Mouse (Mus musculus): ENCODE data around the gene Cfap65. TPM values are rescaled to one million over a fixed set of nuclear protein-coding genes. Genes with fewer than 3 reads are reported as not detected.

The Cfap65 gene
- polyA plus RNA-seq, 1 experiment from 2014 or later = 1.2 TPM

DNA sequence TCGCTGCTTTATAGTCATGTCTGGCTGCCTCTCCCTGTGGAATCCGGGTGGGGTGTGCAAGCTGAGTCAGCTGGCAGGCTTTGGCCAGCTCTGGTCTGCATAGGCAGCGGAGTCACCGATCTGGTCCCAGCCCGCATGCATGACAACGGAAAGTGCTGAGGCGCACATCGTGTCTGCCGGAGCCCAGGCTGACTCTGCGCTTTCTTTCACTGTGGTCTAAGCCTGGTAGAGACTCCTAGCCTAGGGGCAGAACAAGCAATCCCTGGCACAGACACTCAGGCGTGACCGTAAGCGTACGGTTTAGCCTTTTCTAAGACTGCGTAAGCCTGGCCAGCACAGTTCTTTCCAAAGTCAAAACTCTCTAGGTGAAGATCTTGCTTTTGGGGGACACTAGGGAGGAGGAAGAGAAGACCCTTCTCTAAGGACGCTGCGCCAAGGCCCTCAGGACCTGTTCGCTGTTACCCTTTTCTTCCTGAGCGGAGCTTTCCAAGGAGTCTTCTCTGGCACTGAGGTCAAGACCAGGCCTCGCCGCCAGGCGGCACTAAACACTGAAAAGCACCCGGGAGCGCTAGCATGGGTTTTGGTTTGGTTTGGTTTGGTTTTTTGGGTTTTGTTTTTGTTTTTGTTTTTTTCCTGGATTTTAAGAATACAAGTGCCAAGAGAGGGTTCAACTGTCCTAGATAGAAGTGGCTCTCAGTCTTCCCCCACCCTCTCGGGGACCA is 42.1 kb downstream of the Cfap65 start, which contains the start of gene Cryba2:
TSS of gene Cryba2 (minus strand) at position 10 of the 722 bp plus-strand sequence.
- 4% methylated on average over 25 of the region's 25 CpGs for WGBS
- no peaks in the 10 kb centered on the region for H3K9me3 ChIP-seq (ENCODE audit: control insufficient read depth, low read length)
- peak; percentile 55 for DNase-seq (ENCODE audit: low spot score)
- H3K27me3 ChIP-seq (replicated peaks; ENCODE audit: control insufficient read depth, insufficient read depth, low read length) = peaks cover 95% of the 10 kb centered on the region
- ATAC-seq (ENCODE audit: low read depth) = no peak
- no peak within 1 kb of the TSS for H3K27ac ChIP-seq (replicated peaks; ENCODE audit: low read depth, low read length)
- H3K9ac ChIP-seq (ENCODE audit: low read depth, low read length) = no peak within 1 kb of the TSS
- H3K4me1 ChIP-seq (ENCODE audit: control insufficient read depth, insufficient read depth, low read length) = no peaks in the 10 kb centered on the region
- H3K36me3 ChIP-seq (ENCODE audit: control insufficient read depth, insufficient read depth, low read length) = no peaks in the 10 kb centered on the region
- H3K4me2 ChIP-seq (ENCODE audit: low read depth, low read length) = peak within 1 kb of the TSS; percentile 23; the same call in 1 of the 2 replicates
- H3K4me3 ChIP-seq (ENCODE audit: low read depth, low read length) = no peak within 1 kb of the TSS

DNA sequence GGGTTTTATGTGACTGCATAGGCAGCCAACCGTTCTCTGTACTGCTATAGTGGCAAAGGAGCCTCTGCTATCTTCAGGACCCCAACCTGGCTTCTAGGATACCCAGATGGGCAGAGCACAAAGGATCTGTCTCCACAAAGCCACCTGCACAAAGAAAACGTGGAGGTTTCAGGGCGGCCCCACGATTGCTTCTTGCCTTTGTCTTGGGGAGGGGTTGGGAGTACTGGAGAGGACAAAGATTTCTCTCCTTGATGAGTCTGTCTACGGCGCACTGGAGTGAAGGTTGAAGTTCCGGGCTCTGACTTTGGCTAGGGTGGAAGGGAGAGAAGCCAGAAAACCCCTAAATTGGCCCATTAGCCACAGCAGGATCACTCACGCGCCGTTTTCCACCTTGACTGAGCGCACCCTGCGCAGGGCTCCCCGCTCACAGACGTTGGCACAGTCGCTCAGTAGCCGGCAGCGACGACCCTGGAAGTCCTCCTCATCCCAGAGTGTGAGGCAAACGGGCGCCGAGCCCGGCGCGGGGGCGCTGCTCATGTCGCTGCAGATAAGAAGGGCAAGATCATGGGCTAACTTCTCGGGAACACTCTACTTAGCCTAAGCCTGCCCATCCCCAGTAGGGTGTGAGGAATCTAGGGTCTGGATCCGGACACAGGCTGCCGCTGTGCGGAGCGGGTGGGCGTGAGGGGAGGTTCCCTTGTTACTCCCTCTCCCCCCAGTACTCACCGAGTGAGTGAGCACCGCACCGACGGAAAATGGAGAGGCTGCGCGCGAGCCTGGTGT is 42.9 kb downstream of the Cfap65 start:
- Histone ChIP-seq H3K9me3 (ENCODE audit: control insufficient read depth, low read length) (no peaks in the 10 kb centered on the region), H3K4me2 (ENCODE audit: low read depth, low read length) (peak overlapping the region; percentile 23; the same call in 1 of the 2 replicates), H3K36me3 (ENCODE audit: control insufficient read depth, insufficient read depth, low read length) (no peaks in the 10 kb centered on the region), H3K4me3 (ENCODE audit: low read depth, low read length) (no peak overlapping the region), H3K4me1 (ENCODE audit: control insufficient read depth, insufficient read depth, low read length) (no peaks in the 10 kb centered on the region), H3K9ac (ENCODE audit: low read depth, low read length) (no peak overlapping the region), H3K27ac (replicated peaks; ENCODE audit: low read depth, low read length) (no peak overlapping the region), H3K27me3 (replicated peaks; ENCODE audit: control insufficient read depth, insufficient read depth, low read length) (peaks cover 94% of the 10 kb centered on the region)
- WGBS = 1% methylated on average over 35 of the region's 39 CpGs
- DNase-seq (ENCODE audit: low spot score) (no peak), ATAC-seq (ENCODE audit: low read depth) (no peak)

DNA sequence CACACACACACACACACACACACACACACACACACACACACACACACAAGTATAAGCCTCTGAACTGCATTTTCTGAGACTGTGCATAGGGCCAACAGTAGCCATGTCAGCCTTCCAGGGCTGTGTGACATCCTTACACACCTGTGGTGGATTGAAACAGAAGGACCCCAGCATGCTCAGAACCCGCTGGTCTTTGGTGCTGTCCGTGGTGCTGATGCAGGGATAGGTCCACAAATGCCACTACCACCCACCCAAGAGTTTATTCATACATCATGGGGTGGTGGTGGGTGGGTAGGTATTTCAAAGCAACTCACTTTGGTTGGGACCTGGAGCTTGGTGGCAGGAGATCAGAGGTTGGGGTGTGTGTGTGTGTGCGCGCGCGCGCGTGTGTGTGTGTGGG is 43.9 kb downstream of the Cfap65 start:
- DNase-seq (ENCODE audit: low spot score) = peak; percentile 70
- no peaks in the 10 kb centered on the region for H3K4me1 ChIP-seq (ENCODE audit: control insufficient read depth, insufficient read depth, low read length)

DNA sequence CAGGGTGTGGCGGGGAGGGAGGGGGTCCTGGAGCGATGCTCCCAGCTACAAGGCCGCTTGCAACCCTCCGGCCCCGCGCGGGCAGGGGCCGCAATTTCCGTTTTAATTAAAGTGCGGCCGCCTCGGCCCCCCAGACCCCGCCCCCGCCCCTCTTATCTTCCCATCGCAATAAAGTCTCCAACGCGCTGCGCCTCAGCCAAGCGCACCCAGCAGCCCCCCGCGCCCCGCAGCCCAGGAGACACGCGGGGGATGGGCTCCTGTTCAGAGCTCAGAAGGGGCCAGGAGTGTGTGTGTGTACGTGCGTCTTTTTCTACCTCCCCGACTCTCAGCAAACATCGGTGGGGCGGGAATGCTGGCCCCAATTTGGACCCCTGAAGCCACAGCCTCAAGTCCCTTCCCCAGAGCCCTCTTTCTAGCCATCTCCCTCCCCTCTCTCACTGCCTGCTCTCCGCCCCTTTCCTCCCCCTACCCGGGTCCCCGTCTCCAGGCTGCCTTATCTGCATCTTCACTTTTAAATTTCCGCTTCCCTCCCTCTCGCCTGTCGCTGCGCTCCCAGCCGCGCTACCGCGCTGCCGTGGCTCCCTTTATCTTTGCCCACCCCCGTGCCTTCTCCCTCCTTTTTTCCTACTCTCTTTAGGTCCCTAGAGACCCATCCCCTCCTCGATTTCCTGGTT is 49.9 kb downstream of the Cfap65 start, which contains the start of gene Fev:
TSS of gene Fev (minus strand) at position 51 of the 674 bp plus-strand sequence.
- Histone ChIP-seq H3K36me3 (ENCODE audit: control insufficient read depth, insufficient read depth, low read length) (no peaks in the 10 kb centered on the region), H3K4me1 (ENCODE audit: control insufficient read depth, insufficient read depth, low read length) (peaks cover 6% of the 10 kb centered on the region), H3K27ac (replicated peaks; ENCODE audit: low read depth, low read length) (no peak within 1 kb of the TSS), H3K4me3 (ENCODE audit: low read depth, low read length) (peak within 1 kb of the TSS; percentile 24), H3K9me3 (ENCODE audit: control insufficient read depth, low read length) (no peaks in the 10 kb centered on the region), H3K9ac (ENCODE audit: low read depth, low read length) (no peak within 1 kb of the TSS), H3K27me3 (replicated peaks; ENCODE audit: control insufficient read depth, insufficient read depth, low read length) (peaks cover 95% of the 10 kb centered on the region), H3K4me2 (ENCODE audit: low read depth, low read length) (peak within 1 kb of the TSS; percentile 40)
- ATAC-seq (ENCODE audit: low read depth) (no peak), DNase-seq (ENCODE audit: low spot score) (no peak)
- 2% methylated on average over 25 of the region's 43 CpGs for WGBS

More for the DNA sequence above, 43.9 kb downstream of the Cfap65 start:
- Histone ChIP-seq H3K36me3 (ENCODE audit: control insufficient read depth, insufficient read depth, low read length) (no peaks in the 10 kb centered on the region), H3K27ac (replicated peaks; ENCODE audit: low read depth, low read length) (no peak overlapping the region), H3K4me2 (ENCODE audit: low read depth, low read length) (no peak overlapping the region), H3K9ac (ENCODE audit: low read depth, low read length) (no peak overlapping the region), H3K4me3 (ENCODE audit: low read depth, low read length) (no peak overlapping the region), H3K27me3 (replicated peaks; ENCODE audit: control insufficient read depth, insufficient read depth, low read length) (peaks cover 94% of the 10 kb centered on the region), H3K9me3 (ENCODE audit: control insufficient read depth, low read length) (no peaks in the 10 kb centered on the region)
- ATAC-seq (ENCODE audit: low read depth) = no peak
- 0% methylated on average over 2 of the region's 8 CpGs for WGBS

DNA sequence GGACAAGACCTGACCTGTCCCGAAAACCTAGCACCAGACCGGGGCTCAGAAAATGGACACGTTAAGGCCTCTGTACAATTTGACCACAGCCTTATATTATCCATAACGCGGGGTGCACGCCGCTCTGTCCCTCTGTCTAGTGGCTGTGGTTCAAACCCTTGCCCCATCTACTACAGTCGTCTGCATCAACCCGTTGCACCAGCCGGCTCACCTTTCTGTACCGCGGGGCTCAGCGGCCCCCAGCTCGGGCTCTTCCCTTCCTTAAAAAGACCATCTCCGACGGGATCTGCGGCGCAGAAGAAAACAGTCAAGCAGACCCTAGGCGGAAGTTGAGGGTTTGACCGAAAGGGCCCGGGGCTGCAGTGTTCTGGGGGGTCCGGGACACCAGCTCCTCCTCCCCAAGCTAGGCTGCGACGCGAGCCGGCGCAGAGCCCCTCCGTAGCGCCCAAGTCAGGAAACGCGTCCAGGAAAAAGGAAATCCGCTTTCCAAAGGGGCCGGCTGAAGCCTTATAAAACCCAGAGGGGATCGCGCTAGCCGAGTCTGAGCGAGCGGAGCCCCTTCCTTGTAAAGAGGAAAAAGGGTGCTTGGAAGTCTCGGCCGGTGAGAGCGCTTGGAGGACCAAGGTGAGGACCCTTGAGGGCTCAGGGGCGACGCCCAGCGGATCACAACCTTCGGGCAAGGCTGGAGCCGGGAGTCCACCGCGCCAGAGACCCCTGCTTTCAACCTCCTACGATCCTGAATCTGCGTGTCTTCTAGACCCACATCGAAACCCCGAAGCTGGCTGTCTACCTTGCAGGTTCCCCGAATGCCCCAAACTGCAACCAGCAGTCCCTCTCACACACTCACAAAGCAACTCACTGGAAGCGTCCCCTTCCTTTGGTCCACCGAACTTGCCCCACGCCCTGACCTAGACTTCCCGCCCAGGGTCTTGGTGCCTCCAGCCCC is 50.9 kb downstream of the Cfap65 start:
- H3K4me2 ChIP-seq (ENCODE audit: low read depth, low read length) = peak overlapping the region; percentile 40
- no peaks in the 10 kb centered on the region for H3K9me3 ChIP-seq (ENCODE audit: control insufficient read depth, low read length)
- no peaks in the 10 kb centered on the region for H3K36me3 ChIP-seq (ENCODE audit: control insufficient read depth, insufficient read depth, low read length)
- DNase-seq (ENCODE audit: low spot score) = no peak
- H3K4me1 ChIP-seq (ENCODE audit: control insufficient read depth, insufficient read depth, low read length) = peaks cover 6% of the 10 kb centered on the region
- H3K9ac ChIP-seq (ENCODE audit: low read depth, low read length) = no peak overlapping the region
- no peak overlapping the region for H3K27ac ChIP-seq (replicated peaks; ENCODE audit: low read depth, low read length)
- peak overlapping the region; percentile 24 for H3K4me3 ChIP-seq (ENCODE audit: low read depth, low read length)
- no peak for ATAC-seq (ENCODE audit: low read depth)
- WGBS = under 1% methylated on average over 53 of the region's 57 CpGs
- H3K27me3 ChIP-seq (replicated peaks; ENCODE audit: control insufficient read depth, insufficient read depth, low read length) = peaks cover 90% of the 10 kb centered on the region

DNA sequence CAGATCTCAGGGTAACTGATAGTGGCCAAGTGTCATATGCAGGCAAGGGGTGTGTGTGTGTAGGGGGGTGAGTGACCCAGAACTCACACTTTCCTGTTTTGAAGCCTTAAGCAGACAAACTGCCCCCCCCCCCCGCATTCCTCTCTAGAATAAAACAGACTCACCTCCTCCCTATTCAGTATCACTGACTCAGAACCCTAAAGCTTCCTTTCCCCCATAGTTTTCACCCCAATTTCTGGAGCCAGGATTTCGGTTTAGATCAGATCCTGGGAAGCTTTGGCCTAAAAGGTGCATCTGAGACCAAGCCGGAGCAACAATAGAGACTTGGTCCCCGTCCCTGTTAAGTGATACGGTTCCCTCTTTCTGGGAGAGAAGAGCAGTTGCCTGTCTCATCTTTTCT is 52.0 kb downstream of the Cfap65 start:
- no peak overlapping the region for H3K9ac ChIP-seq (ENCODE audit: low read depth, low read length)
- no peaks in the 10 kb centered on the region for H3K36me3 ChIP-seq (ENCODE audit: control insufficient read depth, insufficient read depth, low read length)
- peaks cover 94% of the 10 kb centered on the region for H3K27me3 ChIP-seq (replicated peaks; ENCODE audit: control insufficient read depth, insufficient read depth, low read length)
- no peaks in the 10 kb centered on the region for H3K9me3 ChIP-seq (ENCODE audit: control insufficient read depth, low read length)
- H3K27ac ChIP-seq (replicated peaks; ENCODE audit: low read depth, low read length) = no peak overlapping the region
- peaks cover 6% of the 10 kb centered on the region for H3K4me1 ChIP-seq (ENCODE audit: control insufficient read depth, insufficient read depth, low read length)
- no peak overlapping the region for H3K4me2 ChIP-seq (ENCODE audit: low read depth, low read length)
- H3K4me3 ChIP-seq (ENCODE audit: low read depth, low read length) = no peak overlapping the region
- WGBS = 6% methylated on average over 5 of the region's 5 CpGs
- DNase-seq (ENCODE audit: low spot score) (no peak), ATAC-seq (ENCODE audit: low read depth) (no peak)

DNA sequence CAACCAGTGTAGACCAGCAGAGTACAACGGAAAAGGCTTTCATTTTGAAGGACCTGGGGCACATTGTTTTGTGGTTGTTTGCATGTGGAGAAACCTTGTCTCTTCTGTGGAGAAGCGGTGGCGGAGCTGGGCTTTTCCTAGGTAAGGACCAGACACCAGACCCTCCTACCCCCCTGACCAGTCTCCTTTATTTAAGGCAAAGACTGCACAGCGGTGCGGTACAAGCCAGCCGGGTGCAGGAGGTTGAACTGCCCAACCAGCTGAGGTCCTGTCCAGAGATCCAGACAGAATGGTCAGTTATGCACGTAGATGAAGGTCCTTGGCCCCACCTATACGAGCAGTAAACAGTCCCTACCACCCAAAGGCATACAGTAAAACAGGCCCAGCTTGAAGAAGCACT is 52.6 kb downstream of the Cfap65 start:
- ATAC-seq (ENCODE audit: low read depth) (no peak), DNase-seq (ENCODE audit: low spot score) (no peak)
- WGBS = 2% methylated on average over 8 of the region's 8 CpGs
- no peak overlapping the region for H3K4me2 ChIP-seq (ENCODE audit: low read depth, low read length)
- H3K36me3 ChIP-seq (ENCODE audit: control insufficient read depth, insufficient read depth, low read length) = no peaks in the 10 kb centered on the region
- H3K9me3 ChIP-seq (ENCODE audit: control insufficient read depth, low read length) = no peaks in the 10 kb centered on the region
- peaks cover 94% of the 10 kb centered on the region for H3K27me3 ChIP-seq (replicated peaks; ENCODE audit: control insufficient read depth, insufficient read depth, low read length)
- H3K4me1 ChIP-seq (ENCODE audit: control insufficient read depth, insufficient read depth, low read length) = peaks cover 6% of the 10 kb centered on the region
- H3K27ac ChIP-seq (replicated peaks; ENCODE audit: low read depth, low read length) = no peak overlapping the region
- H3K4me3 ChIP-seq (ENCODE audit: low read depth, low read length) = peak overlapping the region; percentile 35; the same call in 1 of the 2 replicates
- no peak overlapping the region for H3K9ac ChIP-seq (ENCODE audit: low read depth, low read length)
